In genomic region chr19:36789873-36790733, GRCm38 (mm10) we compare ENCODE assay signal across 9 mouse cellular contexts. TPM values are rescaled to one million over a fixed set of nuclear protein-coding genes. Genes with fewer than 3 reads are reported as not detected.
DNase-seq lines count a peak whose midpoint lies in the region; ATAC-seq and TF ChIP-seq lines count a peak whose summit lies in the region.
"Had no signal": no experiment of that assay in that cellular context is flagged by ENCODE, and none has a peak within 500 bp of the region (broad histone marks: within the 10 kb centered on the region; RNA-seq: fewer than 3 reads in every experiment).

No protein-coding gene starts in this region.

- POLR2A ChIA-PET in Patski (lab: Charles Lee), result no interaction called here

- H3K4me3 ChIP-seq in kidney, embryonic 14.5 days (ENCODE audit: low read length), result no peak overlapping the region
- H3K4me3 ChIP-seq: megakaryocyte, embryonic 14.5 days had no signal

- no peak for TF ChIP-seq CTCF in Patski (IDR thresholded peaks at IDR 0.05)

- in situ Hi-C loops in Patski (cut with MboI; ENCODE audit: low pct_unique_long_range_greater_than_20kb), result no loop called here

- no peak overlapping the region for H3K9ac ChIP-seq in kidney, embryonic 14.5 days (ENCODE audit: low read depth, low read length)

- H3K9me3 ChIP-seq in kidney, embryonic 14.5 days (ENCODE audit: control insufficient read depth, low read length), result no peaks in the 10 kb centered on the region
- H3K9me3 ChIP-seq: megakaryocyte, embryonic 14.5 days had no signal

- CTCF ChIA-PET in Patski (lab: Charles Lee), result no interaction called here

- no peaks in the 10 kb centered on the region for H3K27me3 ChIP-seq in Patski
- no peaks in the 10 kb centered on the region for H3K27me3 ChIP-seq in kidney, embryonic 14.5 days (ENCODE audit: control insufficient read depth, insufficient read depth, low read length)

- peak; percentile 41 for DNase-seq in gastrocnemius, adult 18-20 months (ENCODE audit: low spot score)
- no peak for DNase-seq in gastrocnemius, postnatal 36 days
- DNase-seq in Patski (ENCODE audit: low read depth, low spot score), result peak; percentile 71
- DNase-seq in fat pad, adult 2 months (ENCODE audit: extremely low read depth, low read depth, low spot score), result peak; percentile 81
- DNase-seq in ovary, adult 18-20 months (ENCODE audit: low spot score), result peak; percentile 64
- no peak for DNase-seq in thymus, postnatal 25 days
- DNase-seq in embryo, embryonic 11 days, result no peak

- H3K36me3 ChIP-seq in kidney, embryonic 14.5 days (ENCODE audit: control insufficient read depth, insufficient read depth, low read length), result no peaks in the 10 kb centered on the region

- peak overlapping the region; percentile 81 for H3K27ac ChIP-seq in kidney, embryonic 14.5 days (ENCODE audit: low read depth, low read length)

- intact Hi-C loops in gastrocnemius, postnatal 36 days (cut with DNase I), result no loop called here

- ATAC-seq in Patski, result peak; percentile 60
- ATAC-seq in kidney, embryonic 14.5 days (ENCODE audit: low FRiP score, low TSS enrichment), result peak; percentile 88

- H3K4me1 ChIP-seq in kidney, embryonic 14.5 days (ENCODE audit: control insufficient read depth, insufficient read depth, low read length), result peaks cover 13% of the 10 kb centered on the region
- H3K4me1 ChIP-seq: megakaryocyte, embryonic 14.5 days had no signal

- 0 out of 2 replicates have a peak overlapping the region, but pooled peaks have one; percentile 4 for H3K4me2 ChIP-seq in kidney, embryonic 14.5 days (replicated peaks; ENCODE audit: low read depth, low read length)

- 35% methylated on average over 17 of the region's 17 CpGs for WGBS in kidney, embryonic 14.5 days

RNA-seq across cellular contexts. Expression of gene Tnks2, which starts 43.9 kb away (rescaled TPM):
- total RNA-seq in gastrocnemius, adult 18-20 months (2021), result 100 to 1,000 TPM; 104 to 130 TPM
- 100 to 1,000 TPM; 106 to 115 TPM for total RNA-seq in gastrocnemius, postnatal 36 days (2021)
- 117 TPM for polyA plus RNA-seq in Patski (2021)
- 55.7 and 93.9 TPM in 2 replicates for polyA plus RNA-seq in kidney, embryonic 14.5 days (2014; fragmentation: Nextera tagmentation; extraction: Ambion mirVana)

RNA-seq across cellular contexts. Expression of gene Ppp1r3c, which starts 53.6 kb away (rescaled TPM):
- 100 to 1,000 TPM; 493 to 680 TPM for total RNA-seq in gastrocnemius, adult 18-20 months (2021)
- 100 to 1,000 TPM; 226 to 705 TPM for total RNA-seq in gastrocnemius, postnatal 36 days (2021)
- 0.08 TPM for polyA plus RNA-seq in Patski (2021)
- polyA plus RNA-seq in kidney, embryonic 14.5 days (2014; fragmentation: Nextera tagmentation; extraction: Ambion mirVana), result 10.1 and 16.7 TPM in 2 replicates

Comparison
In these comparisons a context has a peak if more than half of its experiments do, and no peak if none do; other contexts are left out.
1. DNase-seq: peak in gastrocnemius, adult 18-20 months (single experiment), Patski (single experiment), fat pad, adult 2 months (single experiment) and ovary, adult 18-20 months (single experiment); none in gastrocnemius, postnatal 36 days (0 of 2), thymus, postnatal 25 days (single experiment) and embryo, embryonic 11 days (single experiment).